Mouse (Mus musculus) right cerebral cortex, adult 18-20 months (tissue): ENCODE data around the gene Rtel1.

Experiments
- DNase-seq: peaks from one replicate; pipeline ENCODE4 v3.0.0; 2022; ENCODE audit warnings: mixed read lengths

Gene Rtel1

GRCm38 (mm10) chr2:181391541-181391940, 72.0 kb downstream of the Rtel1 start:
- DNase-seq = no peak

- DNase-seq = peak; percentile 85
Observed at GRCm38 (mm10) chr2:181392600-181393213, 73.2 kb downstream of the Rtel1 start.

GRCm38 (mm10) chr2:181394086-181394485, 74.5 kb downstream of the Rtel1 start:
- DNase-seq = no peak

GRCm38 (mm10) chr2:181397207-181397761, 77.7 kb downstream of the Rtel1 start:
- no peak for DNase-seq

- DNase-seq = no peak
Observed at GRCm38 (mm10) chr2:181401497-181401896, 82.0 kb downstream of the Rtel1 start.

GRCm38 (mm10) chr2:181403722-181404121, 84.2 kb downstream of the Rtel1 start:
- no peak for DNase-seq
